In the genomic region with DNA sequence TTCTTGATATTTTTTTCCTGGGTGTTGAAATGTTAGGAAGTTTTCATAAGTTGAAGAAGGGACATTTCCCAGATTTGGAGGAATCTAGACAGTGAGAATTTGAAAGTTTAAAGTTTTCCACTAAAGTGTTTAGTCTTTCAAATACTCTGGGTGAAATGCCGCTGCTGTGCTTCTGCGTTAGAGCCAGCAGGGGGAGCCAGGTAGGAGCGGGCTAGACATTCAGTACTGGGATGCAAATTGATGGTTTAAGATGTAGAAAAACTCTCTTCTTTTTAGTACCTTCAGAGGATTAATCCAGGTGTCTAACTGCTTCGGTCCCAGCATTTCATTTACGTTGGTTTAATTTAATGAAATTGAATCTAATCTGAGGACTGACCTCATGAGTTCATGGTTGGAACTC, we compare ENCODE assay signal across 9 mouse cellular contexts.
A peak's percentile ranks its signal among the peaks of the same experiment; 100 is the strongest.
DNase-seq lines count a peak whose midpoint lies in the region; ATAC-seq and TF ChIP-seq lines count a peak whose summit lies in the region.
"Had no signal": no experiment of that assay in that cellular context is flagged by ENCODE, and none has a peak within 500 bp of the region (broad histone marks: within the 10 kb centered on the region; RNA-seq: fewer than 3 reads in every experiment).

No protein-coding gene starts in this region.

- no peak overlapping the region for H3K4me3 ChIP-seq in hindbrain, embryonic 11.5 days (ENCODE audit: low read depth, low read length)
- no peak overlapping the region for H3K4me3 ChIP-seq in hindbrain, embryonic 16.5 days (ENCODE audit: low read length)
- no peak overlapping the region for H3K4me3 ChIP-seq in E14TG2a.4 (replicated peaks; ENCODE audit: low read length)
- H3K4me3 ChIP-seq in embryonic fibroblast, embryonic 13.5 days (ENCODE audit: insufficient read depth, low read length), result no peak overlapping the region
- H3K4me3 ChIP-seq in midbrain, postnatal 0 days (ENCODE audit: low read depth, low read length), result no peak overlapping the region
- H3K4me3 ChIP-seq: myocyte had no signal

- no peak overlapping the region for H3K4me2 ChIP-seq in hindbrain, embryonic 11.5 days (replicated peaks; ENCODE audit: low read depth, low read length)
- H3K4me2 ChIP-seq in hindbrain, embryonic 16.5 days (ENCODE audit: low read length), result no peak overlapping the region
- no peak overlapping the region for H3K4me2 ChIP-seq in midbrain, postnatal 0 days (ENCODE audit: low read depth, low read length, poor library complexity, severe bottlenecking)

- no peaks in the 10 kb centered on the region for H3K4me1 ChIP-seq in hindbrain, embryonic 11.5 days (replicated peaks; ENCODE audit: control insufficient read depth, insufficient read depth, low read length)
- H3K4me1 ChIP-seq in hindbrain, embryonic 16.5 days (ENCODE audit: control insufficient read depth, insufficient read depth, low read depth, low read length), result no peaks in the 10 kb centered on the region
- H3K4me1 ChIP-seq in E14TG2a.4 (replicated peaks; ENCODE audit: low read depth, low read length), result no peaks in the 10 kb centered on the region
- no peaks in the 10 kb centered on the region for H3K4me1 ChIP-seq in embryonic fibroblast, embryonic 13.5 days (ENCODE audit: control insufficient read depth, insufficient read depth, low read length)
- no peaks in the 10 kb centered on the region for H3K4me1 ChIP-seq in midbrain, postnatal 0 days (ENCODE audit: insufficient read depth, low read length)

- no peak for TF ChIP-seq POLR2A in embryonic fibroblast, embryonic 13.5 days (IDR thresholded peaks at IDR 0.05; ENCODE audit: low read depth, low read length)

- H3K9ac ChIP-seq in hindbrain, embryonic 11.5 days (ENCODE audit: low read depth, low read length), result no peak overlapping the region
- no peak overlapping the region for H3K9ac ChIP-seq in hindbrain, embryonic 16.5 days (ENCODE audit: low read depth, low read length)
- no peak overlapping the region for H3K9ac ChIP-seq in midbrain, postnatal 0 days (replicated peaks; ENCODE audit: low read length, poor library complexity, severe bottlenecking)

- no peak overlapping the region for H3K27ac ChIP-seq in hindbrain, embryonic 11.5 days (ENCODE audit: low read depth, low read length)
- H3K27ac ChIP-seq in hindbrain, embryonic 16.5 days (ENCODE audit: low read depth, low read length), result no peak overlapping the region
- no peak overlapping the region for H3K27ac ChIP-seq in embryonic fibroblast, embryonic 13.5 days (ENCODE audit: insufficient read depth, low read length)
- H3K27ac ChIP-seq in midbrain, postnatal 0 days (ENCODE audit: low read depth, low read length), result no peak overlapping the region

- peak; percentile 91 for TF ChIP-seq CTCF in E14TG2a.4 (conservative IDR thresholded peaks at IDR 0.05; ENCODE audit: low read length)
- peak; percentile 75 for TF ChIP-seq CTCF in embryonic fibroblast, embryonic 13.5 days (IDR thresholded peaks at IDR 0.05; ENCODE audit: borderline replicate concordance, insufficient read depth, low read length)
- peak; percentile 73 for TF ChIP-seq CTCF in midbrain, postnatal 0 days (IDR thresholded peaks at IDR 0.05)

- H3K27me3 ChIP-seq in hindbrain, embryonic 11.5 days (ENCODE audit: control insufficient read depth, insufficient read depth, low read length), result no peaks in the 10 kb centered on the region
- H3K27me3 ChIP-seq in hindbrain, embryonic 16.5 days (replicated peaks; ENCODE audit: control insufficient read depth, insufficient read depth, low read length), result no peaks in the 10 kb centered on the region
- no peaks in the 10 kb centered on the region for H3K27me3 ChIP-seq in E14TG2a.4 (ENCODE audit: insufficient read depth, low read length)
- no peaks in the 10 kb centered on the region for H3K27me3 ChIP-seq in midbrain, postnatal 0 days (ENCODE audit: insufficient read depth, low read length)

- DNase-seq in hindbrain, embryonic 11.5 days (ENCODE audit: low spot score), result peak; percentile 63
- DNase-seq in adrenal gland, adult 8-10 months, result peak; percentile 1
- peak; percentile 8 to 37 for DNase-seq in layer of hippocampus, postnatal 14 days (ENCODE audit: low spot score in 2 of 2)
- DNase-seq in midbrain, postnatal 0 days (ENCODE audit: low spot score), result no peak
- DNase-seq in thymus, postnatal 4 days, result peak; percentile 73

- ATAC-seq in hindbrain, embryonic 11.5 days (ENCODE audit: low FRiP score), result no peak
- no peak for ATAC-seq in hindbrain, embryonic 16.5 days
- ATAC-seq in midbrain, postnatal 0 days (ENCODE audit: low FRiP score), result no peak

- H3K36me3 ChIP-seq in hindbrain, embryonic 11.5 days (ENCODE audit: control insufficient read depth, insufficient read depth, low read length), result no peaks in the 10 kb centered on the region
- no peaks in the 10 kb centered on the region for H3K36me3 ChIP-seq in hindbrain, embryonic 16.5 days (ENCODE audit: control insufficient read depth, insufficient read depth, low read length)
- H3K36me3 ChIP-seq in E14TG2a.4 (ENCODE audit: insufficient read depth, low read length), result no peaks in the 10 kb centered on the region
- H3K36me3 ChIP-seq in midbrain, postnatal 0 days (ENCODE audit: insufficient read depth, low read length), result no peaks in the 10 kb centered on the region

- 7% methylated on average over 5 of the region's 5 CpGs for WGBS in hindbrain, embryonic 11.5 days
- 9% methylated on average over 5 of the region's 5 CpGs for WGBS in hindbrain, embryonic 16.5 days
- 16% methylated on average over 5 of the region's 5 CpGs for WGBS in midbrain, postnatal 0 days

- no peaks in the 10 kb centered on the region for H3K9me3 ChIP-seq in hindbrain, embryonic 11.5 days (ENCODE audit: control insufficient read depth, low read length)
- no peaks in the 10 kb centered on the region for H3K9me3 ChIP-seq in hindbrain, embryonic 16.5 days (ENCODE audit: control insufficient read depth, low read length)
- no peaks in the 10 kb centered on the region for H3K9me3 ChIP-seq in E14TG2a.4 (ENCODE audit: low read length)
- no peaks in the 10 kb centered on the region for H3K9me3 ChIP-seq in midbrain, postnatal 0 days (ENCODE audit: low read length)
